Mouse (Mus musculus) adrenal gland, adult 18-20 months (tissue): ENCODE measurements at regions not wholly inside any gene's neighbourhood (a gene's known extent, or its start where the extent isn't known, plus 50 kb on each side); places are given as distances from the start of the nearest gene placed in this dataset.
"Not testable (repeated sequence)": the region's sequence is repeated elsewhere in the genome, so short reads cannot be mapped to it uniquely, and the experiment has no call there.

Source experiments
- DNase-seq, 2 experiments: peaks; one replicate each; pipeline ENCODE4 v3.0.0; 2021 to 2022; ENCODE audit warnings: low spot score in 2 of 2

DNA sequence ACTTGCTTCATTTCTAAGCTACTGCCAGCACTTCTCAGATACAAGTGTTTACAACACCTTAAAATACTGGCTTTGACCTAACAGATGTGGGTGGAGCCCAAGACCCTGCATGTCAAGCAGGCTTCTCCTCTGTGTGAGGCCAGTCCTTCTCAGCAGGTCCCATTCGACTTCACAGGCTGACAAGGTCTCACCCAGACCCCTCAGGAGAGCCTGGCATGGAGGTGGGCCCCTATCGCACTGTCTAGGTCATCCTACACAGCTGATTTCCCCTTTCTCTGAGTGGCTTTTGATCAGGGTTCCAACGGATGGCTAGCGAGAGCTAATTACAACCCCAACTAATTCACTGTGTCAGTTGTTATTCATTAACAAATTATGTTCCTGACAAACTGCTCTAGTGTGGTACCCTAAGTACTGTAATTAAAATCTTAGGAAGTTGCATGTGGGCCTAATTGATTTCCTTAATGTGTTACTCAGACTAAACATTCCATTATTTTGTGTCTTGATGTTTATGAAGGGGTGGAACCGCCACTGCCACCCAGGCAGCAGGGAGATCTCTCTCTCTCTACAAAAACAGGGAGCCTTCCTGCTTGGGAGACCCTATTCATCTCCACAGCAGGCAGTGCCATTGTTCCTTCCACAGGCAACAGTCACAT, 73.4 kb upstream of the Rad23b start:
- DNase-seq, result no peak

- not testable (repeated sequence) for DNase-seq
These were observed 70.5 kb upstream of the Rad23b start for GRCm38 (mm10) chr4:55279351-55279750.

- no peak for DNase-seq
These were observed 69.1 kb upstream of the Rad23b start for GRCm38 (mm10) chr4:55280706-55281105.

DNA sequence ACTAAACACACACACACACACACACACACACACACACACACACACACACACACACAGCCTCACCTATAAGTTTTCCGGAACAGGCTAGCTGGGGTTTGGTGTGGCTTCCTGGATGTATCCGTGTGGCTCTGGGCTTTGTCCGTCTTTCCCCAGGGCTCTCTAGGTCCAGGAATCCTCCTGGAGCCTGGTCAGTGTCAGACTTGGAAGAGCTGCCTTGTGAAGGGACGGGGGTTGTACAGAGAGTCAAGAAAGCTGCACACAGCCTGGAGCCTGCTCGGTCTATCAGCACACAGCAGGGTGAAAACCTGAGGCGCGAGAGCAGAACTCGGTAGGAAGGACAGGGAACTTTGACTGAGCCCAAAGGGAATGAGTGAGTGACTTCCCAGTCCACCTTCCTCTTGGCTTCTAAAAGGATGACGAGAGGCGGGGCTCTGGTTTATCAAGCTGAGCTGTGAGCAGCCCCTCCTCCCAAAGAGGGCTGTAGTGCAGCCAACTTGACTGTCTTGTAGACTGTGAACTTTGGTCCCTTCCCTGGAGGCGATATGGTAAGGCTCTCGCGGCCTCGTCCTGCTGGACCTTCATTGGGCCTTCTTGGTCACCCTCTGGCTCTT, 68.3 kb upstream of the Rad23b start:
- DNase-seq, result no peak

DNA sequence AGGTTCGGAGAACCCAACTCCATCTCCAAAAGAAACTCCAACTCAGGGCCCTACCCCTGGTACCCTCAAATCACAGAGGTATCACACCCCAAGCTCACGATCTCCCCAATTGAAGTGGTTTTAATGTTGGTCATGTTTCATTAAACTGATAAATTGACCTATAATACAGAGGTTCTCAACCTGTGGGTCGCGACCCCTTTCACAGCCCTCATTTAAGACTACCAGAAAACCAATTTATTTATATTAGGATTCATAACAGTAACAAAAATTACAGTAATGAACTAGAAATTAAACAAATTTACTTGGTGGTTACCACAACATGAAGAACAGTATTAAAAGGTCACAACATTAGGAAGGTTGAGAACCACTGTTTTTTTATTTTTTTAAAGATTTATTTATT, 67.4 kb upstream of the Rad23b start:
- DNase-seq, result no peak

- DNase-seq, result no peak
These were observed 65.1 kb upstream of the Rad23b start for GRCm38 (mm10) chr4:55284722-55285225.

- DNase-seq, result peak in 1 of 2 experiments; percentile 10
These were observed 64.2 kb upstream of the Rad23b start for GRCm38 (mm10) chr4:55285641-55286040.

- DNase-seq, result no peak
These were observed 61.4 kb upstream of the Rad23b start for GRCm38 (mm10) chr4:55288456-55288855.

- no peak for DNase-seq
These were observed 57.6 kb upstream of the Rad23b start for GRCm38 (mm10) chr4:55292277-55292676.

DNA sequence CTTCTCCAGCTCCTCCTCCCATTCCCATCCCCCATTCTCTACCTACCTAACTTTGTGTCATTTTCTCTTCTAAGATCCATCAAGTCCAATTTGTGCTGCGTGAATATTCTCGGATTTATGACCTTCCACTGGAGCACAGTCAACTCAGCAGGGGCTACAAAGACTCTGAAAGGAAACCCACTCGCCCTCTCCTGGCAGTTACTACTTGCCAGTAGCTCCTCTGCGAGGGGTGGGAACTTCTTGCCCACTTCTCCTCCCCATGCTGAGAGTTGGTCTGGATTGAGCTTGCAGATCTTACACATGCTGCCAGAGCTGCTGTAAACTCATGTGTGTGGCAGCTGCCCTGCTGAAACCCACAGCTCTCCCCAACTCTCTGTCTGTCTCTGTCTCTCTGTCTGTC, 57.1 kb upstream of the Rad23b start:
- DNase-seq, result no peak

DNA sequence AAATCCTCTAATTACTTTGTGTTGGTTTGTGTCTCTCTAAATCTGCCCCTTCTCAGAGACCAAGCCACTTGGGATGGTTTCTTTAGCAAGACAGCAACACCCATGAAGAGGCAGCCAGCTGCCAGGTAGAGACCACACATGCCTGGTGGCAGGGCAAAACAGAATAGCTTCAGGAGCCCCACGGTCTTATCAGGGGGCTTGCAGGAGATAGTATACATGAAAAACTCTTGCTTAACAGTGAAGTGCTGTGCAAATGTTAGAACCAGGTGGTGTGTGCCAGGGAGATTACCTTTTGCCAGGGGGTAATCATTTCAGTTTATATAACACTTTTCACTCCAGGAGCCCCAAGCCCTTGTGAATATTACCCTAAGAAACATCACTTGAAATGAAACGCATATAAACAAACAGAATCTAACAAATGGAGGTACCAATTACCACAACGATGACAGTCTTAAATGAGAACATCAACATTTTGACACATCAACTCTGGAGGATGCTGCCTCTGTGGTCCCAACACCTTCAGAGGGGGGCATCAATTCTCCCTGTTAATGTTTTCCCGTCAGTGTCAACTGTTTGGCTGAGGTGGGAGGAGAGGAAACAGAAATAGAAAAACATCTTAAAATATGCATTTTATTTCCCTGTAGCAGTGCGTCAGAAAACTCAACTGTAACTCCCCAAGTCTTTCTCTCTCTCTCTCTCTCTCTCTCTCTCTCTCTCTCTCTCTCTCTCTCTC, 56.3 kb upstream of the Rad23b start:
- no peak for DNase-seq

- DNase-seq, result no peak
These were observed 55.6 kb upstream of the Rad23b start for GRCm38 (mm10) chr4:55294255-55294687.

GRCm38 (mm10) chr4:55297841-55298240, 52.0 kb upstream of the Rad23b start:
- no peak for DNase-seq
